Mouse (Mus musculus): ENCODE measurements around the gene Fkbpl.
A peak's percentile ranks its signal among the peaks of the same experiment; 100 is the strongest.

Gene Fkbpl

DNA sequence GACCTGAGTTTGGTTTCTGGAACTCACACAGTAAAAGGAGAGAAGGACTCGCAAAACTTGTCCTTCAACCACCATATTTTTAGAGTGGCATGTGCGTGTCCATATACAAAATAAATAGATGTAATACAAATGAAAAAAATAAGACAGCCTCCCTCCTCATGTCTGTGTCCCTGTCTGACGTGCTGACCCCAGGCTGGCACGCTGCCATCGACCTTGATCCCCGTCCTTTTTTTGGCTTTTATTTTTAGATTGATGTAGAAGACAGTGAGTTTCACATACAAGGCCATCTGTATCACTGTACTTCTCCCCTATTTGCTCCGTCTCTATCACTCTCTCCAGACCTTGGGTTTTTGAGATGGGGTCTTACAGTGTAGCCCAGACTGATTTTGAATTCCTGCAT, 19.9 kb downstream of the Fkbpl start:
- DNase-seq (ENCODE audit: low spot score): no peak

DNA sequence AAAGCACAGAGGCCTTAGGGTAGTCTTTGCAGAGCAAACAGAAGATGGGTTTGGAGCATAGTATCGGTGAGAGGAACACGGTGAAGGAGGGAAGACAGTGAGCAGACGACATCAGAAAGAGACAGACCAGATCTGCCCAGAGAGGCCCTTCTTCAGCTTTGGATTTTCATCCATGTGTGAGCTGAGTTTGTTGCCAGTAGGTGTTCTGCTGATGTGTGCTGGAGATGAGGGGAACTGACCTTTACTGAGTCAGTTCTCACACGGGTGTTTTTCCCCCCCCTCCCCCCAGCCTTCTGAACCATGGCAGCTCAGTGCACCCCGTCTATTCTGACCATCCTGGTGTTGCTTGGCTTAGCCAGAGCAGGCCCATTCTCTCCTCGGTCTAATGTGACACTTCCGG, 25.7 kb downstream of the Fkbpl start, which contains the start of gene Tnxb:
Gene Tnxb (plus strand): TSS at position 301 of the 400 bp plus-strand sequence.
- no peak for DNase-seq (ENCODE audit: low spot score)

DNA sequence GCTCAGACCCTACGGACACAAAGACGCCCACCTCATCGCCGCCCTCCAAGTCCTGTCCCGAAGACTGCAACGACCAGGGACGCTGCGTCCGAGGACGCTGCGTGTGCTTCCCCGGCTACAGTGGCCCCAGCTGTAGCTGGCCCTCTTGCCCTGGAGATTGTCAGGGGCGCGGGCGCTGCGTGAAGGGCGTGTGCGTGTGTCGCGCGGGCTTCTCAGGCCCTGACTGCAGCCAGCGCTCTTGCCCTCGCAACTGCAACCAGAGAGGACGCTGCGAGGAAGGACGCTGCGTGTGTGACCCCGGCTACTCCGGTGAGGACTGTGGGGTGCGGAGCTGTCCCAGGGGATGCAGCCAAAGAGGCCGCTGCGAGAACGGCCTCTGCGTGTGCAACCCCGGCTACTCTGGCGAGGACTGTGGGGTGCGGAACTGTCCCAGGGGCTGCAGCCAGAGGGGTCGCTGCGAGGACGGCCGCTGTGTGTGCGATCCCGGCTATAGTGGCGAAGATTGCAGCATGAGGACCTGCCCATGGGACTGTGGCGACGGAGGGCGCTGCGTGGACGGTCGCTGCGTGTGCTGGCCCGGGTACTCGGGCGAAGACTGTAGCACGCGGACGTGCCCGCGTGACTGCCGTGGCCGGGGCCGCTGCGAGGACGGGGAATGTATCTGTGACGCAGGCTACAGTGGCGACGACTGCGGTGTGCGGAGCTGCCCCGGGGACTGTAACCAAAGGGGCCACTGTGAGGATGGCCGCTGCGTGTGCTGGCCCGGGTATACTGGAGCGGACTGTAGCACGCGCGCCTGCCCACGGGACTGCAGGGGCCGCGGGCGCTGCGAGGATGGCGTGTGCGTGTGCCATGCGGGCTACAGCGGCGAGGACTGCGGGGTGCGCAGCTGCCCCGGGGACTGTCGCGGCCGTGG, 26.8 kb downstream of the Fkbpl start:
- no peak for DNase-seq (ENCODE audit: low spot score)

DNA sequence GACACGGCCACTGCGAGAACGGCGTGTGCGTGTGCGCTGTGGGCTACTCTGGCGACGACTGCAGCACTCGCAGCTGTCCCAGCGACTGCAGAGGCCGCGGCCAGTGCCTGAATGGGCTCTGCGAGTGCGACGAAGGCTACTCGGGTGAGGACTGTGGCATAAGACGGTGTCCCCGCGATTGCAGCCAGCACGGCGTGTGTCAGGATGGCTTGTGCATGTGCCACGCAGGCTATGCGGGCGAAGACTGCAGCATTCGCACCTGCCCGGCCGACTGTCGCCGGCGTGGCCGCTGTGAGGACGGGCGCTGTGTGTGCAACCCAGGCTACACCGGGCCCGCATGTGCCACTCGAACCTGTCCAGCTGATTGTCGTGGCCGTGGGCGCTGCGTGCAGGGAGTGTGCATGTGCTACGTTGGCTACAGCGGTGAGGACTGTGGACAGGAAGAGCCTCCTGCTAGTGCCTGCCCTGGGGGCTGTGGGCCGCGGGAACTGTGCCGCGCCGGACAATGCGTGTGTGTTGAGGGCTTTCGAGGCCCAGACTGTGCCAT, 27.8 kb downstream of the Fkbpl start:
- DNase-seq (ENCODE audit: low spot score): no peak

DNA sequence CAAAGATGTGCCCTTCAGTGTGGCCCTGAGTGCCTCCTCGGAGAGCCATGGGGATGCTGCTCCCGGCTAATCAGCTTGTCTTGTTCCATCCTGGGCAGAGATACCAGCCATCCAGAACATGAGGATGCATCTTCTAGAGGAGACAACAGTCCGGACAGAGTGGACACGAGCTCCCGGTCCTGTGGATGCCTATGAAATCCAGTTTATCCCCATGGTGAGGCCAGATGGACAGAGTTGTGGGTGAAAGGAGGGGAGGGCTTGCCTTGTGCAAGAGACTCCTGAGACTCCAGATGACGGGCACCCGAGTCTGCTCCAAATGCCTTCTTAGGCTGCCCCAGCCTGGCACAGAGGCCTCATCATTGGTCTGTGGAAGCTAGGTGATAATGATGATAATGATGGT, 28.6 kb downstream of the Fkbpl start:
- no peak for DNase-seq (ENCODE audit: low spot score)

DNA sequence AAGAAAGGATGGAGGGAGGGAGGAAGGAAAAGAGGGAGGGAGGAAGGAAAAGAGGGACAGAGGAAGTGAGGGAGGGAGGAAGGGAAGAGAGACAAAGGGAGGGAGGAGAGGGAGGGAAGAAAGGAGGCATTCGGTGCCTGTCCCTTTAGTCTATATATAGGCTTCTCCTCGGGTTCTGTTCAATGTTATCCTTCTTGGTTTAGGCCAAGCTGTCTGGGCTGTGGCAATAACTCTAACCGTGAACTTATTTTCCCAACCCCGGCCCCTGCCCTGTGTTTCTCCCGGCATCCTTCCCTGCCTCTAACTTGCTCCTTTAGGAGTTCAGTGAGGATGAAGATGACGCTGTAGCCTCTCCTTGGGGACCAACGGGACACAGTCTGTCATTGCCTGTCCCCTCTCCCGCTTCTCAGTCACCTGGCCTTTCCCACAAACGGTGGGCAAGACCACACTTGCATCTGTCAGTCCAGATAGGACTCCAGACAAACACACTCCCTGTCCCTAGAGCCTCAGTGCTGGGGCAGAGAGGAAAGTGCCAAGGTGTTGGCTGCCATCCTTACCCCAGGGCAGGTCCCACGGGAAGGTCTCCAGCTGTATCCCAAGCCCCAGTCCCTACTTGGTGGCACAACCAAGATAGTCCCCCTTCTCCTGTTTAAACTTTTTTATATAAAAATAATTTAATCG, 30.1 kb downstream of the Fkbpl start:
- no peak for DNase-seq (ENCODE audit: low spot score)

DNA sequence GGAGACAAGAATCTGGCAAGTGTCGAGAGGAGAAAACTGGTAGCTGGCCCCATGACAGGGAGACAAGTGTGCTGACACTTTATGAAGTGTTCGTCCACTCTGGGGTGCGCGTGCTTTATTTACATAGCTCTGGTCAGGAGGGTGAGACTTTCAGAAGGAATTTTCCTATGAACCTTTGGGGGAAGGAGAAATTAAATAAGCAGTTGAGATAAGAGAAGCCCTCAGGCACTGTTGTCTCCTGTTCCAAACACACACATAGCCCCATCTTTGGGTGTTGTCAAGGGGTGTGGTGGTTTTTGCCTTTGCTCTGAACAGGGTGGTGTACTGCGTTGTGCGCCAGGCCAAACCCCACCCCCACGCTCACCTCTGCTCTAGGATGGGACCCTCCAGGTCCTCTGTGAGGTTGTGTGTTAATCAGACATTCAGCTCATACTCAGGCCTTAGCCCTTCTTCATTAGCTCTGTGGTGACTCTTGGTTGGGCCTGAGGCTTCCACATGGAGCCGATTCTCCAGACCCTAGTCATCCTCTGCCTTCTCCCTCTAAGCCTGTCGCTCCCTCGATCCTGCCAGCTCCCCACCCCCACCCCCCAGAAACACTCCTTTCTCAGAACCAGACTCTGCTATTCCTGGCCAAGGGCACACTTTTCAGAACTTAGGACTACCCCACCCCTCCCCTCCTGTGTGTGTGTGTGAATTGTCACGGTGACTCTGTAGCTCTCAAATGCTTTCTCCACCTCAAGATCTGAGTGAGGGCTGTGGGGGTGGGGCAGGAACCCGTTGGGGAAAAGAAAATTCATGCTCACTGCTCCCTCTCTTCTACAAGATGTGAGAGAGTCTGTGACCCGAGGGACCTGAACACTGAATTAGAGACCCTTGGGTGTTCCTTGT, 30.9 kb downstream of the Fkbpl start:
- DNase-seq (ENCODE audit: low spot score): no peak

DNA sequence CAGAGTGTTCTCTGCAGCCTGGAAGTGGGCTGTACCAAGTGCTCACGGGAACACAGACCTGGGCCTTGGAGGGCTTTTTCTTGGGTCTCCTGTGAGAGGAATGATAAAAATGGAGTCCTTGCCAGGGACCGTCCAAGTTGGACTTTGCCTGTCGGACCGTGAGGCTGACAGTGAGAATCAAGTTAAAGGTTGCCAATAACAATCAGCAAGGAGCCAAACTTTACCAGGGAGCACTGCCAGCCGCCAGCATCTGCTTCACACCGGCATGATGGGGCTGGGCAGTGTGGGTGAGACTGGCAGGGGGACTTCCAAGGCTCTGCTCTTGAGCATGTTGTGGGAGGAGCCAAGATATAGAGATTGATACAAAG, 31.5 kb downstream of the Fkbpl start:
- DNase-seq (ENCODE audit: low spot score): no peak

DNA sequence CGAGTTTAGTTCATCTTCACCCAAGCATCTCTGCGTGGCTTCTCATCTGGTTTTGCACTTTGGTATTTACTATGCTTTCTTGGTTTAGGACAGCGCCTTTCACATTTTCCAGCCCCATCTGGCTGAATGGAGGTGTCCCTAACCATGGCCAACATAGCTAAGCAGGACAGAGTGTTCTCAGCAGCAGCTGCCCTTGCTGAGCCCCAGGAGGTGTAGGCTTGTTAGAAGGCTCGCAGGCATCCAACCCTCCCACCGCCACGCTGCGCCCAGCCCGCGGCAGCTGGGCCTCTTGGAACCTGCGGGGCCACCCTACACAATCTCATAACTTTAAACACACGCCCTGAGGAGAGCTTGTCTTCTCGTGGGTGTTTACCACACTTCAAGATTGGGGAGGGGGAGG, 32.1 kb downstream of the Fkbpl start:
- no peak for DNase-seq (ENCODE audit: low spot score)

DNA sequence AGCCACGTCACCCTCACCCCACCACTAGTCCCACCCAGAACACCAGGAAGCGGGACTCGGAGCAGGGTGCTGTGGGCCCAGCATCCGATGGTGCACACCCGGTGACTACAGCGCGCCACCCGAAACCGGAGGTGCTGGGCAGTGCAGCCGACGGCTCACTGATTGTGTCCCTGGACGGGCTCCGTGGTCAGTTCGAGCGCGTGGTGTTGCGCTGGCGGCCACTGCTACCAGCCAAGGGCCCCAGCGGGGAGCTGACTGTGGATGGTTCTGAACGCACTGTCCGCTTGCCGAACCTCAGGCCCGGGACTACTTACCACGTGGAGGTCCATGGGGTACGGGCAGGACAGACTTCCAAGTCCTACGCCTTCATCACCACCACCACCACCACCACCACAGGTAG, 35.6 kb downstream of the Fkbpl start:
- no peak for DNase-seq (ENCODE audit: low spot score)

DNA sequence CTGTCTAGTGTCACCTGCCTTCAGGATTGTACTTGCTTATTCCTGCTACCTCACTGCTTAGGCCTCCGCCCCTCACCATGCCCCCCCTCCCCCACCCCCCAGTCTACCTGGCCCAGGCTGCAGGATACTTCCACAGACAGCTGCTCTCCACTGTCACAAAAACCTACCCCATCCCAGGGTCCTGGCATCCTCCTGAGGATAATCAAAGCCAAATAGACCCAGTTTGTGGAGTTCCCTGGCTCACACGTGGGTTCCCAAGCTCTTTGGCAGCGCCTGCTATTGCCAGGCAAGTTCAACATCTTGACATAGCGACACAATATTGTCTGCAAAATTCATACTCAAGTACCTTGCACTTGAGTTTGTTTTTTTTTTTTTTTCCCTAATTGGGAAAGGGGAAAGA, 36.1 kb downstream of the Fkbpl start:
- DNase-seq (ENCODE audit: low spot score): no peak

DNA sequence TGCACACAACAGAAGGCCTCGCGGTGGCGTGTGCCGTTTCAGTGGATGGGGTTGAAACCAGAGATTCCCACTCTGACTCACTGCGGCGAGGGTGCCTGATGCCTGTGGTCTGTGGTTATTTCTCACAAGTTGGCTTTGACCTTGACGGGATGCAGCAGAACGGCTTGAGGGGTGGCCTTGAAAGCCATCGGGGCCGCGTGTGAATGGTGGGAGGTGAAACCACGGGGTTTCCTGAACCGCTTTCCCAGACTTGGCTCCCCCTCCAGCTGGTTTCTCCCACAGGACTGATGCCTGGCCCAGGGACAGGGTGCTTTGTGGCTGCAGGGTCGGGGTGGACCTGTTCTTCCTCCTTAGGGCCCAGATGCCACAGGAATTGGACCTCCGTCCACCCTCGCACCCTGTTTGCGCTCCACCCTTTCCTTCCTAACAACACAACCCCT, 36.6 kb downstream of the Fkbpl start:
- peak; percentile 63 for DNase-seq (ENCODE audit: low spot score)

DNA sequence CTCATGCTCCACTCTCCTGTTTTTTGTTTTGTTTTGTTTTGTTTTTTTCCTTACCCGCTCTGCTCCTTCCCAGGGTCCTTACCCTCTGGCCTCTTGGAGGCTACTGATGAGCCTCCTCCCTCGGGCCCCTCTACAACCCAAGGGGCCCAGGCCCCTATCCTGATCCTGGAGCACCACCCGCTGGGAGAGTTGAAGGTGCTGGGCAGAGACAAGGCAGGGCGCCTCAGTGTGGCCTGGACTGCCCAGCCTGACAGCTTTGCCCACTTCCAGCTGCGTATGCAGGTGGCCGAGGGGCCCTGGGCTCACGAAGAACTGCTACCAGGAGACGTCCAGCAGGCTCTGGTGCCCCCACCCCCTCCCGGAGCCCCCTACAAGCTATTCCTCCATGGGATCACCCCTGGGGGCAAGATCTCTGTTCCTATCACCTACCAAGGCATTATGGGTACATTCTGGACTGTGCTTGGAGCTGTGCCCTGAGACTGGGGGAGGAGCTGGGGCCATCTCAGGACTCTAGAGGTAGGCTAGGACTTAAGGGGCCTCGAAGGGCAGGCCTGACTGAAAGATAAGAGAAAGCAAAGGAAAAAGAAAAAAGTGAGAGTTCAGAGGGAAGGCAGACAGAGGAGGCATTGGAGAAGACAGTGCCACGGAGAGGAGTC, 37.4 kb downstream of the Fkbpl start:
- DNase-seq (ENCODE audit: low spot score): no peak

DNA sequence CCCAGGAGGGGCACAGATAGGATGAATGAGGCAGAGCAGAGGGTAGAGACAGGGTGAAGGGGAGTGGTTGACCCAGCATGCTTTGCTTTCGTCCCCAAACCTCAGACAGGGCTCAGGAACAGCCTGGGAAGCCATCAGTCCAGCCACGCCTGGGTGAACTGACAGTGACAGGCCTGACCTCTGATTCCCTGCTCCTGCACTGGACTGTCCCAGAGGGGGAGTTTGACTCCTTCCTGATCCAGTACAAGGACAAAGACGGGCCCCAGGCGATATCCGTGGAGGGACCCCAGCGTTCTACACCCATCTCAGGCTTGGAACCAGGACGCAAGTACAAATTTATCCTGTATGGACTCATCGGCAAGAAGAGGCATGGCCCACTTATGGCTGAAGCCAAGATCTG, 38.6 kb downstream of the Fkbpl start:
- no peak for DNase-seq (ENCODE audit: low spot score)

DNA sequence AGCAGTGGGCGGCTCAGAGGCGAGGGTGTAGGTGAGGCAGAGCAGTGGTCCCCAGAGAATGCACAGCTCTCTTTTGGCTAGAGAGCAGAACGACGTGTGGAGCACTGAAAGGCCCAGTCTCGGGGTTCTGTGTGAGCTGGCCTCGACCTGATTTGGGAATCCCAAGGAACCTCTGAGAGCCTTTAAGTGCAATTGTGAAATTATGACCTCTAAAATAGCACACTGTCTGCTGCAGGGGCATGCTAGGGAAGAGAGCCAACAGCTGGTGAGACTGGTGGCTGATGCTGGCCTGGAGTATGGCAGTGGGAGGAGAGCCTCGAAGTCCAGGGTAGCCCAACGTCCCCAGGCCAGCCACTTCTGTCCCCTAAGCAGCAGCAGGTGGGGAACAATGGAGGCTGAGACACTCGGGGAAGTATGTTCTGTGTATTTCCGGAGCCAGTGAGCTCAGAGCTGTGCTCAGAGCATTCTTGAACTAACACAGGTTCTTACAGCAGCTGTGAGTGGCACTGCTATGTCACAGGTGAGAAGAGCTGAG, 39.2 kb downstream of the Fkbpl start:
- no peak for DNase-seq (ENCODE audit: low spot score)

DNA sequence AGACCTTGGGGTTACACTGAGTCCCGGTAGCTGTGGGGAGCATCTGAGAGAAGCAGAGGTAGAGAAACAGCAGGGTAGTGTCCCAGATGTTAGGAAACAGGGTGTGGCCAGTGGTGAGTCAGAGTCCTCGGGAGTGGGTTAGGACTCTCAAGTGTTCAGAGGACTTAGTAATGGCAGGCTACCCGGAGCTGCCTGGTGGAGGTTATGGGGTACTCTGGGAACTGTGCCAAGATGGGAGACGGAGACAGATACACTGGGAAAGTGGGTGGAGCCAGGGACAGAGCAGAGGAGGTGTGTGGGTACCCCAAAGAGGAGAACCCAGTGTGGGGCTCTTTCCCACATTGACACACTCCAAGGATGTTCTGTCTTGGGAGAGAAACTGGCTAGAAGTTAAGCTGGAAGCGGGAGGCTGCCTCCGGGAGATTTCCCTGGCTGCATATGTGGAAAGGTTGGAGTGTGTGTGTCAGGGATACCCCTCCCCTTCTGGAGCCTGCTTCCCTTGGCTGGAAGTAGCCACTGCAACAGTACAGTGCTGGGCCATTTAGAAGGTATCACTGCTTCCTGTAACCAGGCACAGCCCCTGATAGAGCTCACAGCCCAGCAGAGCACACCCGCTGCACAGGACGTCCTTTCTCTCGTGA, 39.8 kb downstream of the Fkbpl start:
- no peak for DNase-seq (ENCODE audit: low spot score)

DNA sequence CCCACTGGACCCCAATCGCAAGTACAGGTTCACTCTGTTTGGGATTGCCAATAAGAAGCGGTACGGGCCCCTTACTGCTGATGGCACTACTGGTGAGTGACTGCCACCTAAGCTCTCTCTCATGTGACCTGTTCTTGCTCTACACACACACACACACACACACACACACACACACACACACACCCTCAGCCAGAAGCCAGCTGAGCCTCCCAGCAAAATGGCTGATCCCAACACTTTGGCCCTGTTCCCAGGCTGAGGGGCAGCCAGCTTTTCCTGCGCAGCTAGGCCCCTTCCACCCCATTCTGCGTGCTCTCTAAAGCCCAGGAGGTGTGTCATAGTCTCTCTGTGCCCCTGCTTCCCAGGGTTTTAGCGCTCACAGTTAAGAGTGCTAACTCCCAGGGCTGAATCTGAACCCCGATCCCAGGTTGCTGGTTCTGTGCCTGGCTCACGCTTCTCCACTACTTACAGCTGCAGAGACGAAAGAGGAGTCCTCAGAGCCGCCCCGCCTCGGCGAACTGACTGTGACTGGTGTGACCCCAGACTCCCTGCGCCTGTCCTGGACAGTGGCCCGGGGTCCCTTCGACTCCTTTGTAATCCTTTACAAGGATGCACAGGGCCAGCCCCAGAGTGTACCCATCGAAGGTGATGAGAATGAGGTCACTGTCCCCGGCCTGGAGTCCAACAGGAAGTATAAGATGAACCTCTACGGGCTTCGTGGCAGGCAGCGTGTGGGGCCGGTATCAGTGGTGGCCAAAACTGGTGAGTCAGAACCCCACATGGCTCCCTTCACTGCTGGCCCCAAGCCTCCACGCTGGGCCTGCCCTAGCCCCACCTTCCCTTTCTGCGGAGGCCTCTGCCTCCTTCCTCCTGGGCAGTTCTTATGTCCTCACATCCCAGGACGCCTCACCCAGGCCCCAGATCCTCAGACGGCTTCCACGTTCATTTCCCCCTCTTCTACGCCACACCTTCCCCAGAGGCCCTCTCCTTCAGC, 40.9 kb downstream of the Fkbpl start:
- DNase-seq (ENCODE audit: low spot score): no peak

DNA sequence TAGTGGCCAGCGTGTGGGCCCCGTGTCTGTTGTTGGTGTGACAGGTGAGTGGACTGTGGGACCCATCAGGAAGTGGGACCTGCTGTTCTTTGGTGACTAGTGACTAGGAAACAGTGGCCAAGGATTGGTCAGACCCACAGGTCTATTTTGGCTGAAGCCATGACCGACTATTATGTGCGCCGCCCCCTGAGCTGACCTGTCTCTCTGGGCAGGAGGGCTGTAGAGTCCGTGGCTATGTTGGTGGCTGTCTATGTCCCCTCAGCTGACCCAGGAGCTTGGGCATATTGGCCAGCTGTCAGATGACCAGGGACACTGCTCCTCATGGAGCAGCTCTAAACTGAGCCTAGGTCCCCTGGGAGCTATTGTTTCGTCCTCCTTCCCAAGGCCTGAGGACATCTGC, 44.3 kb downstream of the Fkbpl start:
- DNase-seq (ENCODE audit: low spot score): no peak

DNA sequence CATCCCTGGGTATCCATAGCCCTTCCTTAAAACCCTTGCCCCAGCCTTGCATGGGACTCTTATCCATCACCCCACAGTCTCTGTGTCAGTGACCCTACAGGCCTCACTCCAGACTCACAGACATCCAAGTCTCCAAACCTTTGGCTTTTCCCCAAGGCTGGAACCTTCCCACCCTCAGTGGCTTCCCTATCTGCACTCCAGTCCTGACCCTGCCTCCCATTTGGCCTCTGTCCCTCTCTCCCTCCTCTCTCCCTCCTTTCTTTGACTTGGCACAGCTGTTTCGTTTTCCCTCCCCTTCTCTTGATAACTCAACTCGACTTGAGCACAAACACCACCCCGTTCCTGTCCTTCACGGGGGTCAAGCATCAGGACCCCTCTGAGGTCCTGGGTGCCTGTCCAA, 45.9 kb downstream of the Fkbpl start:
- DNase-seq (ENCODE audit: low spot score): peak; percentile 68

DNA sequence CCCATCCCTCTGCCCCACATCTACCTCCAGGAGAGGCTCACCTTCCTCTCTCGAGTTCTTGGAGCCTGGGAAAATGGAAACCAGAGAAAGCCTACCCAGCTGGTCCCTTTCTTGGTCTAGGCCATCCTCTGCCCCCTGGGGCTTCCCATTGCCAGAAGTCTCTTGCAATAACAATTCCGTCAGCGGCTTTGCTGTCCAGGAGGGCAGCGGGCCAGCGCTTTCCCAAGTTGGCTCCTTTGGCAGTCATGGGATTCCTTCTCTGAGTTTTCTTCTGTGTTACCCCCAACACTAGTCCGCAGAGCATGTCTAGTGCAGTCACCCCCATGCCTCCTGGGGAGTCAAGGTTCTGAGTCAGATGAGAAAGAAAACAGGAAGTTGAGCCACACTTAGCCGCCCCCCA, 48.3 kb downstream of the Fkbpl start:
- peak; percentile 67 for DNase-seq (ENCODE audit: low spot score)

Measured in lung, postnatal 25 days (tissue).